Mouse (Mus musculus) G1E (cell line): ENCODE measurements at regions not wholly inside any gene's neighbourhood (a gene's known extent, or its start where the extent isn't known, plus 50 kb on each side); places are given as distances from the start of the nearest gene placed in this dataset.

Source experiments
- CTCF ChIP-seq: IDR thresholded peaks from 2 replicates; pipeline ENCODE4 v1.5.1; 2012; ENCODE audit warnings: low read depth, low read length, inconsistent platforms, mixed read lengths
- GATA1 ChIP-seq: IDR thresholded peaks from 2 replicates; pipeline ENCODE4 v1.6.1; 2012; ENCODE audit warnings: borderline replicate concordance, low read length, inconsistent platforms, mixed read lengths
- POLR2AphosphoS5 ChIP-seq: IDR thresholded peaks from 2 replicates; pipeline ENCODE4 v1.6.1; 2012; ENCODE audit warnings: low read depth, low read length, inconsistent platforms; ENCODE audit not compliant: insufficient replicate concordance

GRCm38 (mm10) chr5:16445056-16445455, 108.2 kb upstream of the Hgf start:
- TF ChIP-seq CTCF (no peak), POLR2AphosphoS5 (no peak), GATA1 (no peak)
